Mouse (Mus musculus) right cerebral cortex, postnatal 25 days (tissue): ENCODE measurements around the gene Fetub.
"Not testable (repeated sequence)": the region's sequence is repeated elsewhere in the genome, so short reads cannot be mapped to it uniquely, and the experiment has no call there.

ENCODE experiments used
- DNase-seq: peaks from one replicate; pipeline ENCODE4 v3.0.0; 2022

The Fetub gene

DNA sequence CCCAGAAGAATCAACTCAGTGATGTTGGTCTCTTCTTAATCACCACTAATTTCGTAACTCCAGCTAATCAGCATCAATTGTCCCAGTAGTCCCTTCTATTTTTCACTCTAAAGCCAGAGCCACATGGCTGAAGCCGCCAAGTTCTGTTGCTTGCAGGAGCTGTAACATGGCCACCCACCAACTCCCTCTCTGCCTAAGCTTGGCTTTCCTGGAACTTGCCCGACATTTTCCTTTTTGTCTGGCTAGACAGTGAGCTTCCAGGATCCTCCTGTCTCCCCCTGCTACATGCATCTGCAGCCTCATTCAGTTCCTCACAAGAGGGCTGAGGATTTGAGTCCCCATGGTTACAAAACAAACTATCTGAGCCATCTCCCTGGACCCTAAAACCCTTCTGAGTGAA lies 6.1 kb upstream of the Fetub start:
- DNase-seq: peak; percentile 14

GRCm38 (mm10) chr16:22912886-22913285 lies 5.2 kb upstream of the Fetub start:
- DNase-seq: no peak

DNA sequence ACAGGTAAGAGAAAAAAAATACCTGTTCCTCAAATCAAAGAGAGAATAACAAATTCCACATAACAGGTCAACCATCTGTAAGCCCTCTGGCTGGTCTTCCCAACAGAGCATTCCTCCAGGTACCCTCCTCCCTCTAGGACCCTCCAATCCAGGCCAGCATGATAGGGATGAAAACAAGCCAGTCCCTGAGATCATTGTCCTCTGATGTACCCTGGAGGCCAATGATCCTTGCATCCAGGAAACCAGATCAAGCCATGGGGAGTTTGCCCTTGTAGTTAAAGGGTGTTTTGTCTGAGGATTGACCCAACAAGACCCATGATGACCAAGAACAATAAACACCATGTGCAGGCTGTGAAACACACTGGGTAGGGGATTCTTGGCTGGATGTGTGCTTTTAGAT lies 3.9 kb upstream of the Fetub start:
- no peak for DNase-seq

- no peak for DNase-seq
Observed at GRCm38 (mm10) chr16:22918664-22919312, 654 bp downstream of the Fetub start.

DNA sequence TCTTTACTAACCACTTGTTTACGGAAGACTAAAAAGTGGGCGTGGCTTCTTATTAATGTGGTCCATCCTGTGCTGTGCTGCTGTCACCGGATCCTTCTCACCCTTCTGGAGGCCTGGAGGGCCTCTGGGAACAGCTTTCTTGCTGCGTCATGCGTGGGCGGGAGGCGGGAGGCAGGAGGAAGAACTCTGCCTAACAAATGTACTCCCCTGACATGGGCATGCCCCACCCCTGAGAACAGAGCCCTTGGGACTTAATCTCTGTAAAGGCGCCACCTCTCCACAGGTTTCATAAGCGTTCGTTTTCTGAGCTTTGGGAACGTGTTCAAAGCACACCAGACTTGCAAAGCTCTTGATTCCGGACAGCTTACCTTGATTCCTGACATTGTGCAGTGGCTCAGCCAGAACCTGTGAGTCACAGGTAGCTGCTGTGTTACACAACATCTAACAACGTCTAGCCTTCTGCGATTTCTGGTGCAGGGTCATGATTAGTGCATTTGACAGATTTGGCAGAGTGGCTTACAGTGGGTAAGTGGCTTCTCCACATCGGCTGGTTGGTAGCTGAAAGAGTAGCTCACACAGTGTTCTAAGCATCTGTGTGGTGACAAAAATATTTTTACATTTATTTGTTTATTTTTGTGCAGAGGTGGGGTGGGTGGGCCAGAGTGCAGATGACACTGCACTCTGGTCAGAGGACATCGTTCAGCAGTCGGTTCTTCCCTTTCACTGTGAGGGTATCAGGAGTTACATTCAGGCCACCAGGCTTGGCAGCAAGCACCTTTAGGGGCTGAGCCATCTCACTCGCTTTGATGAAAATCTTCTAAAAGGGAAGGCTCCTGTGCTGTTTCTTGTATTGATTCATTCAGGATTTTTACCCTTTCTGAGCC lies 2.1 kb downstream of the Fetub start:
- DNase-seq: no peak

DNA sequence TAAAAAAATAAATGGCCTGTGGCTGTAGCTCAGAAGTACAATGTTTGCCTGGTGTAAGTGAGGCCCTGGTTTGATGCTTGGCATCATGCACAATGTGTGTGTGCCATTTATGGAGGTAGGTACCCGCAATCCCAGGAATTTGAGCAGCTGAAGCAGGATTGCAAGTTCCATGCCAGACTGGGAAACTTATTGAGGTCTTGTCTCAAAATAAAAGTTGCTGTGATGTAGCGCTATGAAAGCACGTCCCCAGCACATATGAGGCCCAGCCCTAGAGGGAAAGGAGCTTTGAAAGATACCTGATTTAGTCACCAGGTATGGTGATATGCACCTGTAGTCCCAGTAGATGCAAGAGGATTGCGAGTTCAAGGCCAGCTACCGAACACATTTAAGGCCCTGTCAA lies 3.6 kb downstream of the Fetub start:
- DNase-seq: no peak

DNA sequence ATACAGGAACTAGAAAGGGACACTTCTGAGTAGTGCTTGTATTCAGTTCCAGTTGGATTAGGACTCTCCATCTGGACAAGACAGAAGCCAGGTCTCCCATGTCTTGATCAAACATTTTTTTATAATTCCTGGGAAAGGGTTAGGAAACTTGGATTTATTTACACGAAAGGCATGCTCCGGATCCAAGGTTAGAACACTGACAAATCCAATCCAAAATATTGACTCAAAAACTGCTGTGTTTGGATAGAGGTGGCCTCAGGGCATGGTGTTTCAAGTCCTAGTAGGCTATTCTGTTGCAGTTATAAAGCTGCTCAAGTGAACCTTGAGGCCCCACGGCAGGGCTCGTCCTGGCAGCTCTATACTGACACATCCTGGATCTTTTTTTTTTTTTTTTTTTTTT lies 4.3 kb downstream of the Fetub start:
- DNase-seq: no peak

- DNase-seq: no peak
Observed at GRCm38 (mm10) chr16:22929575-22929974, 11.4 kb downstream of the Fetub start.

- DNase-seq: no peak
Observed at GRCm38 (mm10) chr16:22931431-22932200, 13.5 kb downstream of the Fetub start.

GRCm38 (mm10) chr16:22937631-22938030 lies 19.5 kb downstream of the Fetub start:
- no peak for DNase-seq

DNA sequence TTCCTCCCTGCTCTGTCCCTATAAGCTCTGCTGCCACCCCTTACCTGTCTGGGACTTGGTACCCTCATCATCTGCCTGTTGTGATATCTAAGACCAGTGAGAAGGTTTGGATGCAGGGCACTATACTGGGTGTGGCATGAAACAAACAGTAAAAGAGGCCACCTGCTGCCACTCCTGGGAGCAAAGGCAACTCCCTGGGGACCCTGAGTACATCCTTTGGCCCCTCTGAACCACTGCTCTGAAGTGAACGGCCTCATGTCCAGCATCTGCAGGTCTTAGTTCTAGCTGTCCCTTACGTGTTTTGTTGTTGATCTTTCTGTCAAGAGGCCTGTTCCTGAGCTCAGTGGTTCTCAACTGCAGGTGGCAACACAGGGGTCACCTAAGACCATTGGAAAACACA lies 20.4 kb downstream of the Fetub start:
- no peak for DNase-seq

- no peak for DNase-seq
Observed at GRCm38 (mm10) chr16:22939120-22939695, 21.1 kb downstream of the Fetub start.

DNA sequence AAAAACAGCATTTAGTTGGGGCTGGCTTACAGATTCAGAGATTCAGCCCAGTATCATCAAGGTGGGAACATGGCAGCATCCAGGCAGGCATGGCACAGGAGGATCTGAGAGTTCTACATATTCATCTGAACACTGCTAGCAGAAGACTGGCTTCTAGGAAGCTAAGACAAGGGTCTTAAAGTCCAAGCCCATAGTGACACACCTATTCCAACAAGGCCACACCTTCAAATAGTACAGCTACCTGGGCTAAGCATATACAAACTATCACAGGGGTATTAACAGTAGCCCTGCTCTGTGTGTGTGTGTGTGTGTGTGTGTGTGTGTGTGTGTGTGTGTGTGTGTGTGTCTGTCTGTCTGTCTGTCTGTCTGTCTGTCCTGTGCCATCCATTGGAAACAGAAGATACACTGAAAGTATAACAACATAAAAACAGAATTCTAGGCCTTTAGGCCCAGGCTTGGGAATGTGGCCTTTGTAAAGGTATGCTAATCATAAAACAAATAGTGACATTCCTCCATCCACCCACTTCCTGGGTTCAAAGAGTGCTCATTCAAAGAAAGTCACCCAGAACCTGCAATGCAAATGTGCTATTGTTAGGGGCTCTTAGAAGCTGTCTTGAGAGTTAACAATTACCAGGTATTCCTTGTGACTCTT lies 23.8 kb downstream of the Fetub start:
- not testable (repeated sequence) for DNase-seq

GRCm38 (mm10) chr16:22947371-22947770 lies 29.2 kb downstream of the Fetub start:
- DNase-seq: no peak

DNA sequence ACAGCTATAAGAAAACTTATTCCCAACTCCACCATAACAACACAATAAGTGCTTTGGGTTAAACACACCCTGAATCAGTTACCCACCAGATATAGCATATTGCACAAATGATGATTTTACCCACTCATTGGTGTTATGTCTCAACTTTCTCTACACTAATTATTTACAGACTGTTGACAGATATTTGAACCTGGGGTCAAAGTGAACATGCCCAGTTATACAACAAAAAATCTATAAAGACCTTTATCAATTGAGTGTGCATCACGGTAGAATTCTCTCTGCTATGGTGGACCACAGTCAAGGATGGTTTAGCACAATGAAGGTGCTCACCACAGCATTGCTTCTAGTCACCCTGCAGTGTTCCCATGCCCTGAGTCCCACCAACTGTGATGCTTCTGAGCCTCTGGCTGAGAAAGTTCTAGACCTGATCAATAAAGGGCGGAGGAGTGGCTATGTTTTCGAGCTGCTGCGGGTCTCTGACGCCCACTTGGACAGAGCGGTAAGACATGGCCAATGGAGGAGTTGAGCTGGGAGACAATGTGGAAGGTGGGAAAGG lies 32.8 kb downstream of the Fetub start, which contains the start of gene Hrg:
Gene Hrg (plus strand): TSS at position 233 of the 556 bp plus-strand sequence.
- no peak for DNase-seq

DNA sequence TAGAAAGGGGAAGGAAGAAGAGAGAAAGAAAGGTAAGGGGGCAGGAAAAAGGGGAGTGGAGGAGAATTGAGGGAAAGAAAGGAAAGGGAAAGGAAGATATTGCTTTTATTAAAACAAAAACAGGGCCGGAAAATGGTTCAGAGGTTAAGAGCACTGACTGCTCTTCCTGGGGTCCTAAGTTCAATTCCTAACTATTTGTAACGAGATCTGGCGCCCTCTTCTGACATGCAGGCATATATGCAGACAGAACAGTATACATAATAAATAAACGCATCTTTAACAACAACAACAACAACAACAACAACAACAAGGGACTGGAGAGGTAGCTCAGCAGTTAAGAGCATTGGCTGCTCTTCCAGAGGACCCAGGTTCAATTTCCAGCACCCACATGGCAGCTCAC lies 34.9 kb downstream of the Fetub start:
- no peak for DNase-seq

DNA sequence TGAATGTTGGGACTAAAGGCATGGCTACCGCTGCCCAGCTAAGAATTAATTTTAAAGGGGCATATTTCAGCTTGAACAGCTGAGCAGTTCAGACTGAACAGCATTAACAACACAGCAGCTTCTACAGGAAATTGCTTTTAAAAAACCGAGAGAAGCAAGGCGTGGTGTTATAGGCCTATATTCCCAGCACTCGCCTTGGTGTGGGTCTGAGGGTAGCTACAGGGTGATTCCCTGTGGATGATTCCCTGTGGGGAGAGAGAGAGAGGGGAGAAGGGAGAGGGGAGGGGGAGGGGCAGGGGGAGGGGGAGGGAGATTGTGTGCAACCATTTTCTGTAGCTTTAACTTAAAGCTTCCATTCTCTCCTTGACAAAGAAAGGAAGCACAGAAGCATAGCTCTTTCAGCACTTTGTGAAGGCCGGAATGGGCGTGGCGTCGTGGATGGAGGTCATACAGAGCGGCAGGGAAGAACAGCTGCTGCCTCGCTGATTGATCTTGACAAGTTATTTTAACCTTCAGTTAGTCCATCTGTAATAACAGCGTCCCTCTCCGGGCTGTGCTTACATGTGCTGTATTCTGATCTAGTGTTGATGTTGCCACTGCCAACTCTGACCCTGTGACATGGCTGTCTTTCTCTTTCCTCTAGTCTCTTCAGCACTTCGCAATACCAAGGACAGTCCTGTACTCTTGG lies 37.4 kb downstream of the Fetub start:
- no peak for DNase-seq

DNA sequence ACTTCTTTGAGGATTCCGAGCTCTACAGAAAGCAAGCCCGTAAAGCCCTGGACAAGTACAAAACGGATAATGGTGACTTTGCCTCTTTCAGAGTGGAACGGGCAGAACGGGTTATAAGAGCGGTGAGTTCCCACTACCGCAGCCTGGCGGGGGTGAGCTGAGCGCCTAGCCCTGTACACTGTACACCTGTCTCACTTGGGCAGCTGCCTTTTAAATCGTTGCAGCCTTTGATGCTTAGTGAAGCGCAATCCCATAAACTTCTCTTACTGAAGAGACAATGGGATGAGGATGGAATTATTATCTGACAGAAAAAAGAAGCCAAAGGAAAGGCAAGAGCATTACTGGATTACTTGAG lies 37.9 kb downstream of the Fetub start:
- no peak for DNase-seq

- DNase-seq: no peak
Observed at GRCm38 (mm10) chr16:22961073-22961472, 42.9 kb downstream of the Fetub start.

- DNase-seq: no peak
Observed at GRCm38 (mm10) chr16:22962256-22962655, 44.1 kb downstream of the Fetub start.

GRCm38 (mm10) chr16:22963293-22963692 lies 45.2 kb downstream of the Fetub start:
- no peak for DNase-seq
